Mouse (Mus musculus) spleen, adult 2 months (tissue): Measurements from ENCODE around the gene Zfp239. TPM values are rescaled to one million over a fixed set of nuclear protein-coding genes. Genes with fewer than 3 reads are reported as not detected.
A peak's percentile ranks its signal among the peaks of the same experiment; 100 is the strongest.

Experiments
- DNase-seq, 2 experiments: peaks; one replicate each; pipeline versions ENCODE4 v3.0.0 to v3.0.0-alpha.2; 2012 to 2021; ENCODE audit warnings: low spot score in 2 of 2, low read depth in 1 of 2
- H3K27ac ChIP-seq: fragments of 200-500 bp; 2 replicates; pipeline ENCODE4 v1.5.1; 2012; ENCODE audit warnings: low read length, inconsistent platforms; ENCODE audit not compliant: insufficient read depth
- H3K27me3 ChIP-seq: fragments of 200-500 bp; 2 replicates; pipeline ENCODE4 v1.6.1; 2012; ENCODE audit warnings: mild to moderate bottlenecking, moderate library complexity, low read length, inconsistent platforms; ENCODE audit not compliant: control insufficient read depth, insufficient read depth
- H3K36me3 ChIP-seq: fragments of 200-500 bp; 2 replicates; pipeline ENCODE4 v1.6.1; 2012; ENCODE audit warnings: mild to moderate bottlenecking, low read length, inconsistent platforms; ENCODE audit not compliant: control insufficient read depth, insufficient read depth
- H3K4me1 ChIP-seq: fragments of 200-500 bp; 2 replicates; pipeline ENCODE4 v1.6.1; 2011; ENCODE audit warnings: inconsistent platforms; ENCODE audit not compliant: control insufficient read depth, insufficient read depth, insufficient read length
- H3K4me3 ChIP-seq: fragments of 200-500 bp; 2 replicates; pipeline ENCODE4 v1.5.1; 2011; ENCODE audit warnings: mild to moderate bottlenecking, inconsistent platforms; ENCODE audit not compliant: insufficient read depth, insufficient read length; ENCODE audit errors: extremely low read depth
- CTCF ChIP-seq: fragments of 200-500 bp; IDR thresholded peaks from 2 replicates; pipeline ENCODE4 v1.5.1; 2011; ENCODE audit warnings: mild to moderate bottlenecking, inconsistent platforms; ENCODE audit not compliant: insufficient read depth, insufficient read length, insufficient replicate concordance; ENCODE audit errors: extremely low read depth
- POLR2A ChIP-seq: fragments of 200-500 bp; IDR thresholded peaks from 2 replicates; pipeline ENCODE4 v1.6.1; 2011; ENCODE audit warnings: low read depth, low read length, inconsistent platforms
- WGBS: fragments of 180-500 bp; shearing (Covaris S2); methylation state at CpG from one replicate; pipeline ENCODE4 v1.1.7; 2018; 5-methylcytosine and 5-hydroxymethylcytosine counted together
- polyA plus RNA-seq: library from polyadenylated mRNA; depleted of rRNA; stranded (reverse); fragments of >200 nt; gene quantifications from 2 replicates; pipeline ENCODE4 v1.2.3, GENCODE M21; 2012

The Zfp239 gene
- polyA plus RNA-seq, 1 experiment, result 1.4 TPM

DNA sequence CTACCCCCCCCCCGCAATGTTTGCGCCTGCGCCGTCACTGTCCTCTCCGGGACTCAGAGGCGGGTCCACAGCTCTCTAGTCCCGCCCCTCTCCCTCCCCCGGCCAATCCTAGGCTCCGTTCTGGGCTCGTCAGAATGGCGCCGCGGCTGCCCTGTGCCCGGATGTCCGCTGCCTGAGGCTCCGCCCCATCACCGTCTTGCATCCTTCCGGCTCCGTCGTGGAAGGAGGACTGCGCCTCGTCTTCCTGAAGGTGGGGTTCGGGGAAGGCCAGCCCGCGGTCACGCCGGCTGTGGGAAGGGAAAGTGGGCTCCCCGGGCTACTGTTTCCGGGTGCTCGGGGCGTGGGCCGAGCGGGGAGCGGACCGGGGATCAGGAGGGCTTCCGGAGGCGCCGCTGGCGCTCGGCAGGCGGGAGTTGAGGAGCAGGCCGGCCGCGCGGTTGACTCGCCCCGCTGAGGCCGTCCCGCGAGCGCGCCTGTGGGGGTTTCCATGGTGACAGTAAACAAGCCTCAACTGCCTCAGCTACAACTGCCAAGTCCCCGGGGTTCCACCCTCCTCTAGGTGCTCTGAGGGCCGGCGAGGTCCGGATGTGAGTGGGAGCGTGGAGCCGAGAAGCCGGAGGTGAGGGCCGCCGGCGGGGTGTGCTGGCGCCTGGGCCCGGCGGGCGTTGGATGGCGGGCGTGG, 44.8 kb downstream of the Zfp239 start:
- Histone ChIP-seq H3K4me1 (peaks cover 5% of the 10 kb centered on the region), H3K4me3 (peak overlapping the region; percentile 82), H3K36me3 (no peaks in the 10 kb centered on the region), H3K27ac (peak overlapping the region; percentile 99), H3K27me3 (no peaks in the 10 kb centered on the region)
- no peak for TF ChIP-seq CTCF
- peak; percentile 89 for TF ChIP-seq POLR2A
- peak; percentile 96 to 97 for DNase-seq
- under 1% methylated on average over 60 of the region's 68 CpGs for WGBS

DNA sequence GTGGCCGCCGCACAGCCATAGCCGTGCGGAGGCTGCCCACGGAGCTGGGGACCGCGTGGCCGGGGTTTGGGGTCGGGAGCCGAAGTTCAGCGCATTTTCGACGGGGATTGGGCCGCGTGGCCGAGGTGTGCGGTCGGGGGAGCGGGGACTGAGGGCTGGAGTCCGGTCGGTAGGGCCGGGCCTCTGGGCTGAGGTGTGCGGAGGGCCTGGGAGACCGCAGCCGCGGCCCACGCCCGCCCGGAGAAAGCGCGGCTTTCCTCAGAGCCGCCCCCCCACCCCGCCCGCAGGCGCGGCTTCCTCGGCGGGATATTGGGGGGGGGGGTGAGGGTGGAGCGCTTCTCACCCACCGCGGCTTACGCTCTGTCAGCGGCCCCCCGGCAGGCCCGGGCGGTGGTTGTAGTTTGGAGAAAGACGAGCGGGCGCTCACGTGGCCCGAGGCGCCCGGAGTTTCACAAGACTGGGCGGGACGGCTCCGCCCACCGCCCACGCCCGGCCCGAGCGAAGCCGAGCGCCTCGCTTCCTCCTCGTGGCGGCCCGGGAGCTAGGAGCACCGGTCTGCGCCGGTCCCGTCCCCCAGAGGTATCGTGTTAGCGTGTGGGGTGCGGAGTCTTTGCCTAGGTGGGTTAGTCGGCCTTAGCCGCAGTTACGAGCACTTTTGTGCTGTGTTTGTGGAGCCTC, 45.5 kb downstream of the Zfp239 start:
- Histone ChIP-seq H3K27ac (peak overlapping the region; percentile 99), H3K36me3 (no peaks in the 10 kb centered on the region), H3K4me3 (peak overlapping the region; percentile 82), H3K27me3 (no peaks in the 10 kb centered on the region), H3K4me1 (peaks cover 5% of the 10 kb centered on the region)
- DNase-seq, result peak; percentile 89
- under 1% methylated on average over 76 of the region's 77 CpGs for WGBS
- no peak for TF ChIP-seq CTCF
- peak; percentile 37 for TF ChIP-seq POLR2A

DNA sequence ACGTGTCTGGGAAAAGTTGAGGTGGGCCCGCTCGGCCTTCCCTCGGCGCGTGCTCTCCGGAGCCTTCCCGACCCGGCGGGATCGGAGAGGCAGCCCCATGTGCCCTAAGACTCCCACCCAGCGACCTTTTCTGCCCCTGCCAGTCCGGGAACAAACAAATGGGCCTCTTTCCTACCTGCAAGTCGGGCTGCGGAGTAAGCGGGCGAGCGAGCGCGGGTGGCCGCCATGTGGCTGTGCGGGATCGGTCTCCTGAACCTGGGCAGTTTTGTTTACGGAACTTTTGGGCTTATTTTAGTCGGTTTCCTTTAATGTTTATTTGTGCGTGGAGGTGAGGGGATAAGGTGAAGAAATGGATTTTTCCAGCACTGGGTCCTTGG, 46.1 kb downstream of the Zfp239 start:
- WGBS, result under 1% methylated on average over 26 of the region's 26 CpGs
- peak overlapping the region; percentile 99 for H3K27ac ChIP-seq
- no peaks in the 10 kb centered on the region for H3K27me3 ChIP-seq
- TF ChIP-seq CTCF (no peak), POLR2A (no peak)
- H3K36me3 ChIP-seq, result no peaks in the 10 kb centered on the region
- H3K4me3 ChIP-seq, result peak overlapping the region; percentile 82
- no peak for DNase-seq
- peaks cover 5% of the 10 kb centered on the region for H3K4me1 ChIP-seq

DNA sequence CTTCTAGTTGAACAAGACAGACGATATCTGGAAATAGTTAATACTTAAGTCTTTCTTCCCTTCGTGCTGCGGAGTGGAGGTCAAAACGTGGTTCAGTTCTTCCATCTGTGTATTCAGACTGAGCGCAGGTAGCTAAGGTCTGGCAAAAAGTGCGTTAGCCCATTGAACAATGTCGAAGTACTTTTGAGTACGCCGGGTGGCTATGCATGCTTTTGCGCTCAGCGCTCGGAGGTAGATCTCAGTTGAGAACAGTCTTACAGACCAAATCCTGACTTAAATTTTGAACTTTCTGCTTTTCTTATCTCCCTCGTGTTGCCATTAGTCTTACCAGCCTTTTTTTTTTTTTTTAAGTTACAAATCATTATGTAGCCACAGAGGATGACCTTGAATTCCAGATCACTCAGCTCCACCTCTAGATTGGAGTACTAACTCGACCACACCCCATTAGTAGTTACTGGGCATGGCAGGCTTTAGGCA, 46.6 kb downstream of the Zfp239 start:
- TF ChIP-seq CTCF (no peak), POLR2A (no peak)
- H3K4me1 ChIP-seq, result peaks cover 5% of the 10 kb centered on the region
- H3K27me3 ChIP-seq, result no peaks in the 10 kb centered on the region
- H3K4me3 ChIP-seq, result peak overlapping the region; percentile 82
- WGBS, result 1% methylated on average over 14 of the region's 14 CpGs
- no peaks in the 10 kb centered on the region for H3K36me3 ChIP-seq
- H3K27ac ChIP-seq, result peak overlapping the region; percentile 99; the same call in 1 of the 2 replicates
- DNase-seq, result no peak

DNA sequence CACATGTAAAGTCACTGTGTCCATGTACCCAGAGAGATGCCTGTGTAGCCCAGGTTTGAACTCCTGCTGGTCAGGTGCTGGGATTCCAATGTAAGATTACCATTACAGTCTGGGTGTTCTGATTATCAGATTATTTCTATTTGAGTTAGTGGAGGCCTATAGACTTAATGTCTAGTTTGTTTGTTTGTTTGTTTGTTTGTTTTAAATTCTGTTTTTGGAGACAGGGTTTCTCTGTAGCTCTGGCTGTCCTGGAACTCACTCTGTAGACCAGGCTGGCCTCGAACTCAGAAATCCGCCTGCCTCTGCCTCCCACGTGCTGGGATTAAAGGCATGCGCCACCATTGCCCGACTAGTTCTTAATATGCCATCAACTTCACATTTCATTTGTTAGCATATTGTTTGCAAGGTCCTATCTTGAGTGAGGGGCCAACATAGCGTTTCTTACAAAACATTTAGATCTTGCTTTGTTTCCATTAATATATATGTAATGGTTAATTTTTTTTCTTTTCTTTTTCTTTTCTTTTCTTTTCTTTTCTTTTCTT, 48.3 kb downstream of the Zfp239 start:
- Histone ChIP-seq H3K4me1 (peaks cover 5% of the 10 kb centered on the region), H3K27ac (no peak overlapping the region), H3K36me3 (no peaks in the 10 kb centered on the region), H3K27me3 (no peaks in the 10 kb centered on the region), H3K4me3 (no peak overlapping the region)
- 58% methylated on average over 6 of the region's 6 CpGs for WGBS
- DNase-seq, result no peak
- no peak for TF ChIP-seq POLR2A
- TF ChIP-seq CTCF, result no peak

DNA sequence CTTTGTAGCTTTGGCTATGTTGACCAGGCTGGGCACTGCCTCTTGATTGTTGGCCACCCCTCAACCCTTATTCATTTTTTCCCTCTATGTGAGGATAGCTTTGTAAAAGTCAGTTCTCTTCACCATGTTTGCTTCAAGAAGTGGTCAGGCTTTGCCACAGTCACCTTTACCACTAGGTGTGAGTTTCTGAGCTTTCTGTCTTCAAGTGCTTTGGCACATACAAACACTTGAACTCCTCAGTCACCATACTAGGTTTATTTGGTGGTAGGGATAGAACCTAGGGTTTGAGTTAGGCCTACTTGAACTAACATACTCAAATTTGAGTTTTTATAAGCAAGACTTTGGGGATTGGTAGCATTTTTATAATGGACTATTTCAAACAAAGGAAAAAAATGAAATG, 52.6 kb downstream of the Zfp239 start:
- Histone ChIP-seq H3K27ac (no peak overlapping the region), H3K4me1 (peaks cover 11% of the 10 kb centered on the region), H3K27me3 (no peaks in the 10 kb centered on the region), H3K4me3 (no peak overlapping the region), H3K36me3 (peaks cover 4% of the 10 kb centered on the region)
- DNase-seq, result no peak
- TF ChIP-seq CTCF (no peak), POLR2A (no peak)

DNA sequence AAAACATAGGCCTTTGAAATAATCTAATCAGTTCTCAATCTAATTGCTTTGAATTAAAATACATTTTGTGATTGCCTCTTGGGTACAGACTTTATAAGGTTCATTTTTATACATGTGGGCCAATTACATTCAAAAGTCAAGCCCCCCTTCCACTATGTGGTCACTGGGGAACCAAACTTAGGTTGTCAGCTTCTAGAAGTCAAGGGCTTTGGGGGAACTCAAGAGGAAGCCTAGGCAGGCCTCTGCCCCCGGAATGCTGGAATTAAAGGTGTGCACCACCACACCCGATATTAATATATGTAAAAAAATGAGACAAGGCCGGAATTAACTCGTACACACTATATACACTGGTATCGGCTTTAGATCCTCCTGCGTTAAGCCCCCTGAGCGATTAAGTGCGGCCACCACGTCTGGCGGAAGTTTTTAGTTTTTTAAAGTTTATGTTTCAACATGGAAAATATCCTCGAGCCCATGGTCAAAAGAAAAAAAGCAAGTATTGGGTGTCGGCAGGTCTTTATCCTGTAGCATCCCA, 54.4 kb downstream of the Zfp239 start:
- peaks cover 8% of the 10 kb centered on the region for H3K4me1 ChIP-seq
- WGBS, result 1% methylated on average over 12 of the region's 12 CpGs
- no peak for TF ChIP-seq POLR2A
- no peak for TF ChIP-seq CTCF
- peak overlapping the region; percentile 97 for H3K27ac ChIP-seq
- H3K36me3 ChIP-seq, result peaks cover 4% of the 10 kb centered on the region
- no peaks in the 10 kb centered on the region for H3K27me3 ChIP-seq
- DNase-seq, result no peak
- peak overlapping the region; percentile 84 for H3K4me3 ChIP-seq
